Mouse (Mus musculus) urinary bladder, postnatal 36 days (tissue): ENCODE measurements around the gene Lrrc36.

Experiments
- DNase-seq, 2 experiments: peaks; one replicate each; pipeline ENCODE4 v3.0.0; 2022; ENCODE audit warnings: low spot score in 2 of 2, mixed read lengths in 1 of 2

Gene Lrrc36

DNA sequence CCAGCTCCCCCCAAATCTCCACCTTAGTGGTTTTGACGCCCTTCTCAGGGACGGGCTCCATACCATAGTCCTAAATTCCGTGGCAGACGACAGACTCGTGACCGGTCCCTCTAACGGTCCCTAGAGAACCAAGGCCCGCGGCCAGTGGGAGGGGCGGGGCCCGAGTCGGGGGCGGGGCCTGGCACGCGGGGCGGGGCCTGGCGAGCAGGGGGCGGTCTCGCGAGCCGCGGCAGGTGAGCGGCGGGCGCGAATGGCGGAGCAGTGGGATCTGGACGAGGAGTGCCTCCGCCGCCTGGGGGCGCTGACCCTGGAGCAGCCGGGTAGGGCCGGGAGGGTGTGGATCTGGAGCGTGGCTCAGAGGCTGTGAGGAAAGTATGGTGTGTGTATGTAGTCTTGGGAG, at the start of gene Lrrc36, which contains the start of gene Kctd19:
Gene Lrrc36, plus strand, starts transcription at position 181 of the 400 bp plus-strand sequence.
Gene Kctd19, minus strand, starts transcription at position 112 of the 400 bp plus-strand sequence.
- DNase-seq = peak in 1 of 2 experiments; percentile 68

DNA sequence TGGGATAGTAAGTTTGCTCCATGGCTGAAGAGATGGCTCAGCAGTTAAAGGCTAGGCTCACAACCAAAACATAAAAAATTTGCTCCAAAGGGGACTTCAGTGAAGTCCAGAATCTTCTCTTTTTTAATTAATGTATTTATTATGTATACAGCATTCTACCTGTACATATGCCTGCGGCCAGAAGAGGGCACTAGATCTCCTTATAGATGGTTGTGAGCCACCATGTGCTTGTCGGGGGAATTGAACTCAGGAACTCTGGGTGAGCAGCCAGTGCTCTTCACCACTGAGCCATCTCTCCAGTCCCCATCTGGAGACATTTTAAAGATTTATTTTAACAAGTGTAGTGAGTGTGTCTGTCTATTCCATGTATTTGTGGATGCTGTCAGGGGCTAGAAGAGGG, 46.3 kb upstream of the Lrrc36 start:
- DNase-seq = no peak

DNA sequence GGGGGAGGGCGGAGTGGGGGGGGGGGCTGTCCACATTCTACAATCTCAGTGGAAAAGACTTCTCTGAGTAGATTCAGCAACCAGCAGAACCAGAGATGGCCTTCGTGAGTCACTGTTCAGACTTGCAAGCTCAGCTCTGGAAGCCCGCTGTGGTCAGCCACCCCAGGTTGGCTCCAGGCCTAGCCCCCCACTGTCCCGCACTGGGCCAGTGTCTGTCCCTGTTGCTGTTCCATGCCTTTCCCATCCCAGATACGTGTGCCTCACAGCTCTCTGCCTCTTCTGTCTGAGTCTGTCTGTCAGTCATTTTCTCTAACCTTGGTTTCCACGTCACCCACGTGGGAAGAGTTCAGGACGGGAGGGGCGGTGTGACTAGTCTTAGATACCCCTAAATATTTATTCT, 40.9 kb upstream of the Lrrc36 start:
- DNase-seq = no peak

DNA sequence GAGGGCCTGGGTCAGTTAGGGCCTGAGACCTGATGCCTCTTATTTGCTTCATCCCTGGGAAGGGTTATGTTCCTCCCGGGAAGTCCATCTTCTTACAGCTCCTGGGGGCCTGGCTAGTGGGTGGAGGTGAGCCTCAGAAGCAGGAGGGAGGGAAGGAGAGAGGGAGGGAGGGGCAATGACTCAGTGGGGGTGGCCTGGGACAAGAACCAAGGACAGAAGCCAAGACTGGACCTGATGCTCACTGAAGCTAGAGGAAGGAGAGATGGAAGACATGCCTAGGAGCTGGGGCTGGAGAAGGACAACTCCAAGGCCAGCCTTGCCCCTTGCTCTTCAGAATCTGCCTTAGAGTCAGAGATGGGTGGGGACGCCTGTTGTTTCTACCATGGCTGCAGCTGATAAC, 40.3 kb upstream of the Lrrc36 start, which contains the start of gene Plekhg4:
Gene Plekhg4, plus strand, starts transcription at position 243 of the 400 bp plus-strand sequence.
- no peak for DNase-seq

DNA sequence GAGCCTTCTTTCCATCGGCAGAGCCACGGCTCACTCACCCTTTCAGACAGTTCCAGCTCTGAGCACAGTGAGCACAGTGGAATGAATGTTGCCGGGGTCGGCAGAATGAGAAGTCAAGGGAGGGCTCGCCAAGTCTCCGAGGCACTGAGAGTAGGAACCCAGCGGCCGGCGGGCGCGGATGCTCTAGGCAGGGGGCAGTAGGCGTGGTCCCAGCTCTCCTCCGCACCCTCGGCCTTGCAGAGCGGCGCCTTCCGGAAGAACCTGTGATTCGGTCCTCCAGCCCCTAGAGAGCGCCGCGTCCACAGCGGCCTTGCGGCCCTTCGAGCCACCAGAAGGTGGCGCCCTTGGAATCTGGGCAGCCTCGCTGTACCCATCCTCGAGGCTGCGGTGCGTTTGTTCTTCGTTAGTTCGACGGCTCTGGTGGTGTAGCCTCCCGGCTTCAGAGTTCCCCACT, 38.8 kb upstream of the Lrrc36 start:
- DNase-seq = no peak

DNA sequence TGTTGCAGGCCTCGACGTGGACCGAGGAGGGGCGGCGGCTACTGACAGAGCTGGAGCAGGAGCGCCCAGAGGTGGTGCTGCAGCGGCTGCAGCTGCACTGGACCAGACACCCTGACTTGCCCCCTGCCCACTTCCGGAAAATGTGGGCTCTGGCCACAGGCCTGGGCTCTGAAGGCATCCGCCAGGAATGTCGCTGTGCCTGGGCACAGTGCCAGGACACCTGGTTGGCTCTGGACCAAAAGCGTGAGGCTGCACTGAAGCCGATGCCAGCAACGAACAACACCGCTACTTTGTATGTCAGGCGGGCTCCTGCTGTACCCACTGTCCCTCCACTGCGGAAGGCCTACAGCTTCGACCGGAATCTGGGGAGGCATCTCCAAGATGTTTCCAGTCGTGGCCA, 34.7 kb upstream of the Lrrc36 start:
- peak; percentile 30 to 65 for DNase-seq

DNA sequence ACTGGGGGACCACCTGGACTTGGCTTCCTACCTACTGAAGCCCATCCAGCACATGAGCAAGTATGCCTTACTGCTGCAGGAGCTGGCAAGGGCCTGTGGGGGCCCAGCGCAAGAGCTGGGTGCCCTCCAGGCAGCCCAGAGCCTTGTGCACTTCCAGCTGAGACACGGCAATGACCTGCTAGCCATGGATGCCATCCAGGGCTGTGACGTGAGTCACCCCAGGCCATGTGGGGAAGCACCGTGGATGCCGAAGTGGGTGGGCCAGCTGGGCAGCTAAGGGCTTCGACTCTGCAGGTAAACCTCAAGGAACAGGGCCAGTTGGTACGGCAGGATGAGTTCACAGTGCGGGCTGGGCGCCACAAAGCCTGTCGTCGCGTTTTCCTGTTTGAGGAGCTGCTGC, 33.1 kb upstream of the Lrrc36 start:
- DNase-seq = no peak

DNA sequence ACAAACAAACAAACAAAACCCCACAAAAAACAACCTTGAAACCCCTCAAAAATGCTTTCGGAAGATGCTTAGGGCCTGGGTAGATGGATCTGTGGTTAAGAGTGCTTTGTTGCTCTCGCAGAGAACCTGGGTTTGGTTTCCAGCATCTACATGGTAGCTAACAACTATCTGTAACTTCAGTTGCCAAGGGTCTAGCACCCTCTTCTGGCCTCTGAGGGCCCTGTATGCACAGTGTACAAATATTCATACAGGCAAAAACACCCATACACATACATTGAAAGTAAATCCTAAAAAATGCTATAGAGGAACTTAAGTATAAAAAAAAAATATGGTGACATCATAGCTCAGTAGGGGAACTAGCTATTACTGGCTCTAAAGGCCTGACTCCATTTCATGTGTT, 29.3 kb upstream of the Lrrc36 start:
- DNase-seq = no peak

DNA sequence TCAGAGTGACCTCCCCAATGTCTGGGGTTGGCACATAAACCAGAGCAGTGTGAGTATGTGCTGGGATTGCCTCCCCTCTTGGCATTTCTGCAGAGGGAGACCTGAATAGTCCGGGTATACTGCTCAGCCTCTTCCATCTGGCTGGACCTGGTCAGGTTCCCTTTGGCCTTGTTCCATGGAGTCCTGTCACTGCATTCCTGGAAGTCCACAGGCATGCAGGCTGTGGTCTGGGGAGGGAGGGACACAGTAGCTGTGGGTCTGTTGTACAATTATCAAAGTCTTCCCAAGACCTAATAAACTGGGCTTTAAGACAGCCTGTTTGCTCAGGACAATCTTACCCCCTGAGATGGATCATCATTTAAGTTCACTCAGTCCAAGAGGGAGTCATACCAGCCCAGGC, 26.2 kb upstream of the Lrrc36 start:
- no peak for DNase-seq

DNA sequence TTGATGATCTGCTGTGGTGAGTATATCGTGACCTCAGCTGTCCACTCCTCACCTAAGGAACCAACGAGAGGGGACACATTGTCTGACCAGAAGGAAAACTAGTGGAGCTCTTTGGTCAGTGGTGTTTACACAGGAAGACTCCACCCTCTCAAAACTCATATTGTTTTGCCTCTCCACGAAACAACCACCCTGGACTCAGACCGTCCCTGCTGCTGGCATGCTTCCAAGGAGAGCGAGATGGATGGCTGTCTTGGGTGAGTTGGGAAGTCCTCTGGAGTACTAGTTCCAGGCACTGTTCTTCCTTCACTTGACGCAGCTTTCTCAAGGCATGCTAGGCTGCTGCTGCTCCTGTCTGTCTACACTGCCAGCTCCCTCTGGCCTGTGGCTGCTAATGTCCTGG, 24.3 kb upstream of the Lrrc36 start:
- DNase-seq = no peak

DNA sequence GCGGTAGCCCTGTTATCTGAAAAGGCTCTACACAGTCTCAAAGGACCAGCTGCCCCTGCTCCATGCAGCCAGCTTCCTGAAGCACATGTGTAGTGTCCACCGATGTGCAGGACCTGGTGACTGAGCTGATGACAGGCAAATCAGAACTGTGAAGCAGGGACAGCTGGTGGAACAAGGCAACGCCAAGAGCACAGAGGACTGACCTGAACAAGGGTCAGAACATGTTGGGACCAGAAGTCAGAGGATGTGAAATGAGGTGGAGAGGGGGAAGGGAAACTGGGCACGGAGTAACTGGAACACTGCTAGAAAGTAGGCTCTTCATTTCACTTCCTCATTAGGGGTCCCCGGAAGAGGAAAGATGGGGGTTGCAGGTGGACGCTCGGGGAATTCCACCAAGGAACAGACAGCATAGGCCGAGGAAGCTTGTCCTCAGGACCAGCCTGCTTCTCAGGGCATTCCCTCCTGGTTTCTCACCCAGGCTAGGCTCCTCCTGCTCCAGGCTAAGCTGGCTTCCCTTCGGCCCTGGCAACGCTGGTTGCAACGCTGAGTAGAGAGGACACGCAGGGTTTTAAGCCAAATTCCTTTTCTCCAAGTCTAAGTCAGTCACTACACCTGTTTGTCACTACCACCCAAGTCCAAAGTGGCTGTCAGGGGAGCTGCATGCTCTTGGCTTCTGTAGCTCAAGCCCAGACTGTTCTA, 20.1 kb upstream of the Lrrc36 start:
- DNase-seq = no peak

DNA sequence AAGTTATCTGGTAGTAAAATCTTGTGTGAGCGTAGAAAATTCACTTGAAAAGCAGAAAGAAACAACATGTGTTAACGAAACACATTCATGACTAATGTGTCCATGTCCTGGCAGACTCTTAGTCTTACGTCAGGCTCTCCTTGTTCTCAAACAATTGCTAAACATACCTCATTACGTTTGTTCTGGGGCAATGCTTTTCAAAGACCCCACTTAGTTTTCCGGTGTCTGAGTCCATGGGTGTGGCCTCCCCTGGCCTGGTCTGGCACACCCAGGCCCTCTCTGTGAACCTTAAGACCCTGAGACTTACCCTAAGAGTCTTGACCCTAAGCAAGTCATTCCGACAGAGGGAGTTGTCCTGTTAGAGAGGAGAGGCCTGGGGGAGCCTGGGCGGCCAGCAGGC, 19.5 kb upstream of the Lrrc36 start:
- no peak for DNase-seq

DNA sequence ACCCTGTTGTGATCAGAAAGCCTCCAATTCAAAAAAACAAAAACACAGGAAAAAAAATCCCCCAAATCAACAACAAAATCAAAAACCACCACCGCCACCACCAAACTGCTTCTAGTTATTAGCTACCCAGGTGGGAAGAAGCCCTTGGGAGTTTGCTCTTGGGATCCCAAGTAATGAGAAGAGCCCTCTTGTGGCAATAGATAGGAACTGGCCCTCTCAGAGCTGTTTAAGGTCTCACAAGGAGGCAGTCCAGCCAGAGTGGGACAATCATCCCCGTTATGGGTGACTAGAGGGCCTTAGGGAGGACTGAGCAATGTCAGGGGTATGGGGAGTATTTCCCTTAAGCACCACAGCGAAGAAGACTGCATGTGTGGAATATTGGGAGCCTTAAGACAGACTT, 15.6 kb upstream of the Lrrc36 start:
- peak; percentile 30 to 36 for DNase-seq

DNA sequence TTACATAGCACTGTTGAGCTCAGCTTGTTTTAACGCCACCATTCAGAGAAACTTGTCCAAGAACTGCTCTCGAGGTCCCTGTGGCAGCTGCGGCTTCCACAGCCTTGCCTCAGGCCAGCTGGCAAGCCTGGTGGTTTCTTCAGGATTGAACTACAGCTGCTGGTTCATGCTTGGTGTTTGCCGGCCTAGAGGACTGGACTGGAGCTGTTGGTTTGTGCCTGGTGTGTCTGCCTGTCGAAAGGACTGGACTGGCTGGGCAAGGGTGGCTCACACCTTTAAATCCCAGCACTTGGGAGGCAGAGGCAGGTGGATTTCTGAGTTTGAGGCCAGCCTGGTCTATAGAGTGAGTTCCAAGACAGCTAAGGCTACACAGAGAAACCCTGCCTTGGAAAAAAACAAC, 13.4 kb upstream of the Lrrc36 start:
- no peak for DNase-seq

DNA sequence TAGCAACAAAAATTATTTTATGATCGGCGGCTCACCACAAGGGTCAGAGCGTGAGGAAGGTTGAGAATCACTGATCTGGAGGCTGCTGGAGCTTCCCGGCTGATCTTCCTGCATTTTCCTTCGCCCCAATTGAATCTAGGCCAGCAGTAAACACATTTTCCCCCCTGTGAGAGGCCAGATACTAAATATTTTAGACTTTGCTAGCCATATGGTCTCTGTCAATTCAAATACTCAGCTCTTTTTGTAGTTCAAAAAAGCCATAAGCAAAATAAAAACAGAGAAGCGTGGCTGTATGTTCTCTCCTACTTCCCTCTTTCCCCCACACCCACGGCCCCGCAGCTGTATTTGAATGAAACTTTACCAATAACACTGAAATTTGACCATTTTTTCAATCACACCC, 9.9 kb upstream of the Lrrc36 start:
- DNase-seq = no peak

DNA sequence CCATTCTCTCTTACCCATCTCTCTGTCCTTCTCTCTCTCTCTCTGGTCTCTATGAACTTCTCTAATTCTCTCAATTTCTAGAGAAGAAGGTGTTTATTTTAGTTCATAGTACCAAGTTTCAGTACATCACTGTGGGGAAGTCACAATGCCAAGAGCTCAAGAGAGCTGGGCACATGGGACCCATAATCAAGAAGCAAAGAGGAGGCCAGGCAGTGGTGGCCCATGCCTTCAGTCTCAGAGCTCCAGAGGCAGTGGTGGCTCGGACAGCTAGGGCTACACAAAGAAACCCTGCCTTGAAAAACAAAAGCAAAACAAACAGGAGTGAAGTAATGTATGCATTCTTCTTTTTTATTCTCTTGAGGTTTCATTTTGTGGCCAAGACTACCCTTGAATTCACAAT, 8.9 kb upstream of the Lrrc36 start:
- no peak for DNase-seq

DNA sequence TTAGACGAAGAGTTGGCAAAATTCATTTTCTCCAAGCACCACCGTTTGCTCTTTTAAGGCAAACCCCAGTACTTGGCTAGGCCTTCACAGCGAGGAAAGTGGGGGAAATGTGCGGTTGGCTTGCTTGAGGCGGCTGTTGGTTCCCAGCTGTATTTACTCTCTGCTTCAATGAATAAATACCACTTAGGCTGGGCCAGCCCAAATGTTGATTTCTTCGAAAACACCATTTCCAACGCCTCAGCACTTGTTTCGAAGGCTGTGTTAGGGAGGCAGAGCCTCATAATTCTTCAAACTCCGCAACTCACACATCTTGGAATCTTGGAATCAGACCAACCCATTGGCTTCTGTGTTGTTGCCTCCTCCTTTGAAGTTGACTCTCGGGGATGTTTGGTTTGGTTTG, 7.0 kb upstream of the Lrrc36 start:
- no peak for DNase-seq

DNA sequence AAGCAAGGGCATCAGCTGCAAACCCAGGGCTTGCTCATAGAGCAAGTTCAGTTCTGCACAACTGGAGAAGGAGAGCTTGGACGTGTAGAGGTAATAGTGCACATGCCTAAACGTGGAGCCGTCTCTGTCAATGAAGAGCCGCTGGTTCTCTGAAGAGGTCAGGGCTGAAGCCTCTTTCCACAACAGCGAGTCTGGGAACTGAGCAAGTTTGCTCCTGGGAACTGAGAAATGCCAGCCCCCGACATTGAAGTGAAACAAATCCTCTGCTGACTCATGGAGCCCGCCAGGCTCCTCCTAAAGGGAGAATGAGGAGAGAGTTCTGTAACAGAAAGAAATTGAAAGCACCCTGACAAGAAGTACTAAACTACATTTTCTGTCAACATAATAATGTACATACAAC, 5.0 kb upstream of the Lrrc36 start:
- no peak for DNase-seq

DNA sequence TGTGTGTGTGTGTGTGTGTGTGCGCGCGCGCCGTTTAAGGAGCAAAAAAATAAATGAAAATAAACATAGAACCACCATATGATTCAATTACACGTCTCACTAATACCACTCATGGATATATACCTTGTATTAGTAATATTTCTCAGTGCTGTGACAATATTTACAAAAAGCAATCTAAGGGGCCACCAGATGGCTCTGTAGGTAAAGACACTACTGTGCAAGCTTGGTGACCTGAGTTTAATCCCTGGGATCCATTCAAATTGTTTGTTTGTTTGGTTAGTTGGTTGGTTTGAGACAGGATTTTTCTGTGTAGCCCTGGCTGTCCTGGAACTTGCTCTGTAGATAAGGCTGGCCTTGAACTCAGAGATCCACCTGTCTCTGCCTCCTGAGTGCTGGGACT, 3.4 kb upstream of the Lrrc36 start:
- no peak for DNase-seq

DNA sequence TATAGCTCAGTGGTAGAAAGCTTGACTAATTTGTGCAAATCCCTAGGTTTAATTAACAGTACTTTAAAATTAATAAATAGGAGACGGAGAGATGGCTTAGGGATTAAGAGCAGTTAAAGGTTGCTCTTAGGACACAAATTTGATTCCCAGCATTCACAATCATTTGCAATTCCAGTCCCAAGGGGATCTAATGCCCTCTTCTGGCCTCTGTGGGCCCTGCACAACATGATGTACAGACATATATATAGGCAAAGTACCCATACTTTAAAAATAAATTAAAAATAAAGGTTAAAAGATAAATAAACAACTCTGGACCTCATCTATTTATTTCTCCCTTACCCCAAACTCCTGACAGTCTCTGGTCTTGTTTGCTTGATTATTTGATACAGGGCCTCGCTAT, 5.6 kb downstream of the Lrrc36 start:
- no peak for DNase-seq

DNA sequence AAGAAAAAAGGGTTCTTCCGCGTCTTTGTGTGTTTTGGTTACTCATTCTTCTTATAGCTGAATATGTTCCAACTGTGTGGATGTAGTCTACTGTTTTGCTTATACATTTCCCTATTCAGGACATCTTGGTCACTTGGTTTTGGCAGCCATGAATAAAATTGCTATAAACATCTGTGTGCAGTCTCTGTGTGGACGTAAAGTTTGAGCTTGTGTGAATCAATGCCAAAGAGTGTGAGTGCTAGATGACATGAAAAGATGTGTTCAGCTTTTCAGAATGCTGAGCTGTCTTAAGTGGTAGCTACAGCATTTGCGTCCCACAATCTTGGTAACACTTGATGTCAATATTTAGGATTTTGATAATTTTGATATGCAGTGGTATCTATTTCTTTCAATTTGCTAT, 6.4 kb downstream of the Lrrc36 start:
- no peak for DNase-seq

DNA sequence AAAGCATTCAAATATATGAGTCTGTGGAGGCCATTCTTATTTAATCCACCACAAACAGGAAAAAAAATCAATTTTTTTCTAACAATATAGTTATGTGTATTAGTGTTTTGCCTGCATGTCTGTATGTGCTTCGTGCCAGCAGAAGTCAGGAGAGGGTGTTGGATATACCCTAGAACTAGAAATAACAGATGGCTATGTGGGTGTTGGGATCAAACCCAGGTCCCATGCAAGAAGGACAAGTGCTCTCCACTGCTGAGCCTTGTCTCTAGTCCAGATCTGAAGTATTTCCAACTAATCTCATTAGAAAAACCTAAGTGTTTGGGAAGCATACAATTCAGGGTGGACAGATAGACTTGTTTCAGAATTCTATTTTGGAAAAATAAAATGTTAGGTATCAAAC, 8.6 kb downstream of the Lrrc36 start:
- no peak for DNase-seq

DNA sequence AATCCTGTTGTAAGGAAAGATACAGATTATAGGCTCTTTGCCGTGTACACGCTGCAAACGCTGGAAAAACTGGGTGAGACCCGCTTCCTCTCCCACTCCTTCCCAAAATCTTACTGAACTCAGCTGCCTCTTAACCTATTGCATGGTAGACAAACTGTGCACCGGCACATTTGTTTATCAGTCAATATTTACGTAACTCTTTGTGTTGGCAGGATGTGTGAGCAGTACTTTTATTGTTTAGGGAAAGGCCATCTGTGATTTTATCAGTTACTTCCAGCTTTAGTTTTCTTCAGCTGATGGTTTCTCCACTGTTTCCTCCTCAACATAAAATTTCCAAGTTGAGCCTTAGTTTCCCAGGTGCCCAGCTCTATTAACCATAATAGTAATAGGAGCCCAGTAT, 13.5 kb downstream of the Lrrc36 start:
- DNase-seq = no peak
